Mouse (Mus musculus) olfactory bulb, adult 2 months (tissue): ENCODE measurements around the gene Rnf214.

Source experiments
- CTCF ChIP-seq: fragments of 200-500 bp; IDR thresholded peaks from 2 replicates; pipeline ENCODE4 v1.5.1; 2012; ENCODE audit warnings: low read depth, mild to moderate bottlenecking, low read length, moderate library complexity; ENCODE audit not compliant: insufficient read depth
- POLR2A ChIP-seq: fragments of 200-500 bp; IDR thresholded peaks from 2 replicates; pipeline ENCODE4 v1.6.1; 2012; ENCODE audit warnings: mild to moderate bottlenecking, low read depth, low read length, moderate library complexity; ENCODE audit not compliant: insufficient read depth

DNA sequence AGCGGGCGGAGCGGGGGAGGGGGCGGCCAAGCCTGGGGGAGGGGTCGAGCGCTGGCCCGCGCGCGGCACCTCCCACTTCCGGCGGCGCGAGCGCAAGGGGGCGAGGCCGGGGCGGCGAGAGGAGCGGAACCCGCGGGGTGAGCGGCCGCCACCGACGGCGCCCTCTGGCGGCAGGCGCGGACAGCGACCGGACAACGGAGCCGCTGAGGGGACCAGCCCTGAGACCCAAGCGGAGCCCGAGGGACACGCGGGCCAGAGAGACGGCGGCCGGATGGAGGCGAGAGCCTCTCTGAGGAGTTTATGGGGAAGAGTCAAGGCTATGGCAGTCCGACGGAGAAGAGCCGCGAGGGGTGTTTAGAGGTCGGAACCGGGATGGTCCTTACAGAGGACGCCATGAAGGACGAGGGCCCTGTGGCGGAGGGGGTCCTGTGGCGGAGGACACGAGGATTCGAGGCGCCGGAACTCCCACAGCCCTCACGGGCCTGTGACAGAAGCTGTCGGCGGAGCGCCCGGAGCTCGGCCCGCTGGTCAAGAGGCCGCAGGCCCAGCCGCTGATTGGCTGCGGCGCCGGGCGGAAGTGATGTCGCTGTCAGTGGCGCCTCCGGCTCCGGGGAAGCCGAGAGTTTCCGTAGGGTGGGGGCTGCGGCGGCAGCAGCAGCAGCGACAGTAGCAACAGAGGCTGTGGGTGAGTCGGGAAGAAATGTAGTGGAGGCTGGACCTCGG is at the start of gene Rnf214, which contains the start of gene Pcsk7:
- TF ChIP-seq CTCF, result peak; percentile 96
- TF ChIP-seq POLR2A, result peak; percentile 82
